Mouse (Mus musculus): ENCODE data around the gene Kcna10. TPM values are rescaled to one million over a fixed set of nuclear protein-coding genes. Genes with fewer than 3 reads are reported as not detected.
A peak's percentile ranks its signal among the peaks of the same experiment; 100 is the strongest.

Gene Kcna10
- polyA plus RNA-seq, 1 experiment from 2014 or later, result not detected

DNA sequence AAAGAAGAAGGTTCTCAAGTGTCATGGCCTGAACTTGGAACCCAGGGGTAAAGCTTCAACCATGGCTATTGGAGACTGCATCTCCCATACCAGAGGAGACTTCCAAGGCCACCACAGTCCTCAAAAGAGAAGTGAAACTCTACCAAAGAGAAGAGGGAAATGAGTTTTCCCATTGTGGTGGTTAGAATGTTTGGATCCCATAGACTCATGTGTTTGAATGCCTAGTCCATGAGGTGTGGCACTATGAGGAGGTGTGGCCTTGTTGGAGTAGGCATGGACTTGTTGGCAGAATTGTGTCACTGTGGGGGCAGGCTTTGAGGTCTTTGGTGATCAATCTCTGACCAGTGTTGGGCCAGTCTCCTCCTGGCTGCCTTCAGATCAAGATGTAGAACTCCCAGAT lies 22.3 kb downstream of the Kcna10 start:
- no peak overlapping the region for H3K4me2 ChIP-seq
- H3K4me3 ChIP-seq (replicated peaks), result no peak overlapping the region
- peaks cover 12% of the 10 kb centered on the region for H3K4me1 ChIP-seq
- H3K27me3 ChIP-seq (replicated peaks), result no peaks in the 10 kb centered on the region
- no peaks in the 10 kb centered on the region for H3K36me3 ChIP-seq
- H3K9me3 ChIP-seq (replicated peaks), result no peaks in the 10 kb centered on the region
- ATAC-seq (ENCODE audit: low FRiP score), result no peak
- no peak overlapping the region for H3K27ac ChIP-seq (replicated peaks)
- H3K9ac ChIP-seq (replicated peaks), result no peak overlapping the region

DNA sequence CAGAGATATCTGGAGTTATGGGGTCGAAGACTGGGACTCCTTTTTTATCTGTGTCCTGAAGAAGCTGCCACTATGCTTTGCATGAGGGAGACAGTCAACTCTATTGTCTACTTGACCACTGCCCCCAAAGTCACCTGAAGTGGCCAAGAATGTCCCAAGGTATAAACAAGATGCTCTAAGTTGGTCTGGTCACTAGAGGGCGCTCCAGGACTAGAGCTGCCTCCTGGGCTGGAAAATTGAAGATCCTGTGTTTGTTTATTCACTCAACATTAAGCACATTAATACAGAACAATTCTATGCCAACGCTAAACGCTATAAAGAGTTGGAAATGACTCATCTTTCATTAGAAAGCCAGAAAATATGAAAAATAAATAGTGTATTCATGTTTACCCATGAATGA lies 23.1 kb downstream of the Kcna10 start:
- H3K4me3 ChIP-seq (replicated peaks), result no peak overlapping the region
- WGBS, result 14% methylated on average over 4 of the region's 4 CpGs
- no peaks in the 10 kb centered on the region for H3K9me3 ChIP-seq (replicated peaks)
- H3K27me3 ChIP-seq (replicated peaks), result no peaks in the 10 kb centered on the region
- no peaks in the 10 kb centered on the region for H3K36me3 ChIP-seq
- no peak overlapping the region for H3K4me2 ChIP-seq
- no peak overlapping the region for H3K9ac ChIP-seq (replicated peaks)
- H3K27ac ChIP-seq (replicated peaks), result no peak overlapping the region
- H3K4me1 ChIP-seq, result peaks cover 12% of the 10 kb centered on the region
- peak; percentile 56; the same call in 1 of the 2 replicates for ATAC-seq (ENCODE audit: low FRiP score)

DNA sequence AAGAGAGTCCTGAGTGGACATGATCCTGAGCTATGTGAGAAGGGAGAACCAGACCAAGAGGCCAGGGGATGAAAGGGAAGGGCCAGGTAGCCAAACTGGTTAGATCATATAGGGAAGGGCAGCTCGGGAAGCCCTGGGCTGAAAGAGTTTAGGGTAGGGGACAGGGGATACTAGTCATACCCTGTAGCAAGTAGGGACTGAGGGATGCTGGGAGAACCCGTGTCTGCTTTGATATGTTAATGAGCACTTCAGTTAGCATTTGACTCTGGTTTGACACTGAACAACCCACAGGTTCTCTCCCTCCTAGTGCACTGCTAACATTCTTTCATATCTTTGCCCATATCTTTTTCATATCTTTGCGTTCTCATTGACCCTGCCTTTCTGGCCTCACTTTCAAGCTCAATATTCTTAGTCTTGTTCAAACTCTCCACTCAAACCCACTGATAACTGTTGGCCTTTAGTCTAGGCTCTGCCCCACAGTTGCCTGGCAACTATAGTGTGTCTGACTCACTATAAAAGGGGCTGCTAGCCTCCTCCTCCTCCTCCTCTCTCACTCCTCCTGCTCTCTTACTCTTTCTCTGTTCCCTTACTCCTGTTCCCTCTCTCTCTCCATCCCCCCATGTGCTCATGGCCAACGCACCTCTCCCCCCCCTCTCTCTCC lies 23.8 kb downstream of the Kcna10 start:
- no peaks in the 10 kb centered on the region for H3K9me3 ChIP-seq (replicated peaks)
- 39% methylated on average over 4 of the region's 4 CpGs for WGBS
- H3K4me1 ChIP-seq, result peaks cover 12% of the 10 kb centered on the region
- no peak overlapping the region for H3K27ac ChIP-seq (replicated peaks)
- H3K36me3 ChIP-seq, result no peaks in the 10 kb centered on the region
- no peak overlapping the region for H3K4me3 ChIP-seq (replicated peaks)
- no peak overlapping the region for H3K4me2 ChIP-seq
- H3K9ac ChIP-seq (replicated peaks), result no peak overlapping the region
- H3K27me3 ChIP-seq (replicated peaks), result no peaks in the 10 kb centered on the region
- ATAC-seq (ENCODE audit: low FRiP score), result no peak

DNA sequence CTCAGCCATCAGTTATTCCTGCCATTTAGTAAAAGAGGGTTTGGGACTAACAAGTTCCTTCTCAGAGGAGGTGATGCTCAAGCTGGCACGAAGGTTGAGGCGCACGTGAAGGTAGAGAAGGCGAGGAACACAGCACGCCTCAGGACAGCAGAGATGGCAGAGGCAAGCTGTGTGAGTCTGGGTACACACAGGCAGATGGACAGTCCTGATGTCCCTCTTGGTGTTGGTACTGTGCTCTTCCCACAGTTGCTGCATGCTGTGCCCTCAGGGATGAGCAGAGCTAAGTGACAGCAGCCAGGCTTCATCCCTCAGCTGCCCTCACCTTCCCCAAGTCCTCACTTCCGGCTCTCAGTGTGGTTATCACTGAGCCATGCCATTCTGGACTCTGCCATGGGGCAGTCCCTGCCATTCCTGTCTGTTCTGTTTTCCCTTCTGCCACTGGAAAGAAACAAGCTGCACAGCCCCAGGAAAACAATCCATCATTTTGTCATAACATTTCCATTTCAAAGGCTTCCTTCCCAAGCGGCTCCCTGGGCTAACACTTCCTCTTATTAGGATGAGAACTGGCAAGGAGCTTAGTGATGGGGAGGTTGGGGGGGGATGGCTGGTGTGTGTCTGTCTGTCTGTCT lies 24.9 kb downstream of the Kcna10 start:
- Histone ChIP-seq H3K27me3 (replicated peaks) (no peaks in the 10 kb centered on the region), H3K27ac (replicated peaks) (no peak overlapping the region), H3K4me2 (no peak overlapping the region), H3K36me3 (no peaks in the 10 kb centered on the region), H3K9me3 (replicated peaks) (no peaks in the 10 kb centered on the region), H3K9ac (replicated peaks) (no peak overlapping the region), H3K4me3 (replicated peaks) (no peak overlapping the region), H3K4me1 (peaks cover 12% of the 10 kb centered on the region)
- WGBS, result 59% methylated on average over 7 of the region's 7 CpGs
- ATAC-seq (ENCODE audit: low FRiP score), result no peak

DNA sequence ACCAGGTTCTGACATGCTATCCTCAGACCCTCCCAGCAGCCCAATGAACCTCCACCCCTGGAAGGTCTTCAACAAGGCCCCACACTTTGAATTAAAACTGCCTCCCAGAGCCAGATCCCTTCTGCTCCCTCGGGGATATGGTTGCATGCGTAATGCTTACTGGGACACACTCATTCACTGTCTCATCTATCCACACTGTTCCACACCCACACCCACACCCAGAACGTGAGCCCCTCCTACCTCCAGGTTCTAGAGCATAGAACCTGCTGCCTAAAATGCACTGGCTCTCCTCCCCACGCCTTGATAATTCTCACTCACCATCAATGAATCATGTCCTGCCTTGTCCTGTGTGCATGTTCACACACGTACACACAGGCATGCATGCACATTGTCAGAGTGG lies 31.8 kb downstream of the Kcna10 start:
- Histone ChIP-seq H3K27me3 (replicated peaks) (no peaks in the 10 kb centered on the region), H3K9ac (replicated peaks) (no peak overlapping the region), H3K4me2 (no peak overlapping the region), H3K9me3 (replicated peaks) (no peaks in the 10 kb centered on the region), H3K4me3 (replicated peaks) (no peak overlapping the region), H3K4me1 (no peaks in the 10 kb centered on the region), H3K27ac (replicated peaks) (no peak overlapping the region), H3K36me3 (no peaks in the 10 kb centered on the region)
- WGBS, result 88% methylated on average over 5 of the region's 5 CpGs
- ATAC-seq (ENCODE audit: low FRiP score), result no peak

DNA sequence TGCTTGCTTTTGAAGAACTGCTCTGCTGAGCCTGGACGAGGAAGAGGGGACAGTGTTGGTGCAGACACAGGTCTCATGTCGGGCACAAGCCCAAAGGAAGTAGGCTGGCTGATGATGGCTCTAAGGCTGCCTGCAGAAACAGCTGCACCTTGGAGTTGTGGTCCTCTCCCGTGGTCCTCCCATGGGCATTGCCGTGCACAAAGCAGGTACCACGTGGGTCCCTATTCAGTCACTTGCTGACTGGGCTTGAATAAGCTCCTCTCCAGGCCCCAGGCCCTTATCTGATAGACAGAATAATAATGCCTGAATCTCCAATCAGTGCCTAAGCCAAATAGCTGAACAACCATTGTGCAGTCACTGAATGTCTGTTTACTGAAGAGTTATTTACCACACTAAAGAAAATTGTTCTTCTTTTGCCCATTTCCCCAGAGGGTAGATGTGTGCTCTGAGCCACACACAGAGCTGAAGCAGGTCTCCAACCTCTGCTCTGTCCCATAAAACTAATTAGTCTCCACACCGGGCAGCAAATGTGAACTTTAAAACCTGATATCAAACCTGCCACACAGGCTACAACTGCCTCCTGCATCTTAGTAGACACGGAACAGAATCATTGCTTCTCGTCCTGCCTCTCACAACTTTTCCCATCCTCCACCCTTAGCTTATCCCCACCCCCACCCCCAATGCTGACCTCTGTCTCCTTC lies 33.7 kb downstream of the Kcna10 start:
- H3K9ac ChIP-seq (replicated peaks), result no peak overlapping the region
- no peaks in the 10 kb centered on the region for H3K27me3 ChIP-seq (replicated peaks)
- H3K36me3 ChIP-seq, result no peaks in the 10 kb centered on the region
- no peaks in the 10 kb centered on the region for H3K4me1 ChIP-seq
- no peak overlapping the region for H3K4me2 ChIP-seq
- no peak overlapping the region for H3K27ac ChIP-seq (replicated peaks)
- H3K9me3 ChIP-seq (replicated peaks), result no peaks in the 10 kb centered on the region
- H3K4me3 ChIP-seq (replicated peaks), result no peak overlapping the region
- ATAC-seq (ENCODE audit: low FRiP score), result no peak
- 61% methylated on average over 8 of the region's 8 CpGs for WGBS

DNA sequence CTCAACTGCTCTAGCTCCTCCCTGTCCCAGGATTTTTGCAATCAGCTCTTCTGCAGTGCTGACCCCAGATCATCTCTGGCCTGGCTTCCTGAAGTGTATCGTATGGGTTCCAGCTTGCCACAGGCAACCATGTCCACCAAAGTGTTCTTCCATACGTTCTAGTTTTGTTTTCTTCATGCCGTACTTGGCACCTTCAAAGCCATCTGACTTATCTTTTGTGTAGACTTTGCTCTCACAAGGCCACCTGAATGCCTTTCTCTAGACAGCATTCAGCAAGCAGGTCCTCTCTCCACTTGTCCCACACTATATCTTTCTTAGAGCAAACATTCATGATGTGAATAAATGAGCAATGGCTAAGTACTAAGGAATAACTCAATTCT lies 34.2 kb downstream of the Kcna10 start:
- H3K4me1 ChIP-seq, result no peaks in the 10 kb centered on the region
- 90% methylated on average over 3 of the region's 3 CpGs for WGBS
- no peaks in the 10 kb centered on the region for H3K36me3 ChIP-seq
- no peak overlapping the region for H3K9ac ChIP-seq (replicated peaks)
- no peak for ATAC-seq (ENCODE audit: low FRiP score)
- H3K27ac ChIP-seq (replicated peaks), result no peak overlapping the region
- no peaks in the 10 kb centered on the region for H3K27me3 ChIP-seq (replicated peaks)
- no peaks in the 10 kb centered on the region for H3K9me3 ChIP-seq (replicated peaks)
- no peak overlapping the region for H3K4me2 ChIP-seq
- H3K4me3 ChIP-seq (replicated peaks), result no peak overlapping the region

DNA sequence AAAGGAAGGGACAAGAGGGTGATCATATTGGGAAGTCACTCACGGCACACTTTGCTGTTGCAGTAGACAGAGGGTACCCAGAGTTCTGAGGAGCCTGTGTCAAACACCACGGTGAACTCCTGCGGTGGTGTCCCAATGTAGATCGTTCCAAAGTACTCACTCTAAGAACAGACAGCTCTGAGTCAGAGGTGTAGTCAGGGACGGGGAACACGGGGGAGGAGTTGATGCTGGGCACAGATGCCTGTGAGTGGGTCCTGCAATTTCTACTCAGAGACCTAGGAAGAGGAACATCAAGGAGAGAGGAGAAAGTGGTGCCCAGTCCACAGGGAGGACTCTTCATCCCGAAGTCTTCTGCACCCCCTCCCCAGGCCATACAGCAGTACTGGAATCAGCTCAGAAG lies 35.7 kb downstream of the Kcna10 start:
- Histone ChIP-seq H3K9ac (replicated peaks) (no peak overlapping the region), H3K4me1 (no peaks in the 10 kb centered on the region), H3K4me2 (no peak overlapping the region), H3K27ac (replicated peaks) (no peak overlapping the region), H3K9me3 (replicated peaks) (no peaks in the 10 kb centered on the region), H3K4me3 (replicated peaks) (no peak overlapping the region), H3K36me3 (no peaks in the 10 kb centered on the region), H3K27me3 (replicated peaks) (no peaks in the 10 kb centered on the region)
- whole genome bisulfite sequencing, result 94% methylated on average over 7 of the region's 7 CpGs
- ATAC-seq (ENCODE audit: low FRiP score), result no peak

DNA sequence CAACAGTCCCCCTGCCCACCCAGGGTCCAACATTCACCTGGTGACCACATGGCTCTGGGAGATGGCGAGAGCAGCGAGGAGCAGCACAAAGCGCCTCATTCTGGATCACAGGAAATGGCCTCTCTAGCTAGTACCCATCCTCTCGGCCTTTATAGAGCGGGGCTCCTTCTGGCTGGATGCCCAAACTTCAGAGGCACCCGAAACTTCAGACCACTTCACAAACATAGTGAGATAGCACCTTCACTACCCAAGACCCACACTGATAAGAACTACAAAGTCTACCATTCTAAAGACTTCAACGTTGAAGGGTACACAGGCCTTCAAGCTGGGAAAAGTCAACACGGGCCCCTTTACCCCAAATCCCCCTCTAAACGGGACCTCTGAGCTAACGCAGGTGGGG lies 38.8 kb downstream of the Kcna10 start, which contains the start of gene Cym:
TSS of gene Cym (minus strand) at position 125 of the 400 bp plus-strand sequence.
- Histone ChIP-seq H3K9ac (replicated peaks) (no peak within 1 kb of the TSS), H3K9me3 (replicated peaks) (no peaks in the 10 kb centered on the region), H3K4me3 (replicated peaks) (no peak within 1 kb of the TSS), H3K36me3 (no peaks in the 10 kb centered on the region), H3K27me3 (replicated peaks) (no peaks in the 10 kb centered on the region), H3K27ac (replicated peaks) (no peak within 1 kb of the TSS), H3K4me1 (no peaks in the 10 kb centered on the region), H3K4me2 (no peak within 1 kb of the TSS)
- 86% methylated on average over 10 of the region's 10 CpGs for WGBS
- no peak for ATAC-seq (ENCODE audit: low FRiP score)

DNA sequence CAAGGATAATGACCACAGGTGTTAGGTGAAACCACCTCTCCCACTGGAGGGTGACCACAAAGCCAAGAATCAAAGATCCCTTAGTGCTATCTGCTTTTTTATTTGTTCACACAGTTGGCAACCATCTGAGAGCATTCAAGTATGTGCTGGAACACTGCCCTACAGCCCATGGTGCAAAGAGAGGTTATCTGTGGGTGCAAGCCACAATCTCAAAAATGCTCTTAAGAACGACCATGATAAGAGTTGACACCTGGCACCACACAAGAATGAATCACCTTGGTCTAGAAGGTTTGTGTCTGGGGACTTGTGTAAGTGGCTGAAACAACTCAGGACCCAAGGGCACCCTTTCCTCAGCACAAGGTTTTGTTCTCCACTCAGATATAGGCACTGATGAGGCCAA lies 40.4 kb downstream of the Kcna10 start:
- no peak for ATAC-seq (ENCODE audit: low FRiP score)
- Histone ChIP-seq H3K4me2 (no peak overlapping the region), H3K36me3 (no peaks in the 10 kb centered on the region), H3K27me3 (replicated peaks) (no peaks in the 10 kb centered on the region), H3K4me1 (no peaks in the 10 kb centered on the region), H3K27ac (replicated peaks) (no peak overlapping the region), H3K9ac (replicated peaks) (no peak overlapping the region), H3K4me3 (replicated peaks) (no peak overlapping the region), H3K9me3 (replicated peaks) (no peaks in the 10 kb centered on the region)
- WGBS, result 78% methylated on average over 1 of the region's 1 CpGs

DNA sequence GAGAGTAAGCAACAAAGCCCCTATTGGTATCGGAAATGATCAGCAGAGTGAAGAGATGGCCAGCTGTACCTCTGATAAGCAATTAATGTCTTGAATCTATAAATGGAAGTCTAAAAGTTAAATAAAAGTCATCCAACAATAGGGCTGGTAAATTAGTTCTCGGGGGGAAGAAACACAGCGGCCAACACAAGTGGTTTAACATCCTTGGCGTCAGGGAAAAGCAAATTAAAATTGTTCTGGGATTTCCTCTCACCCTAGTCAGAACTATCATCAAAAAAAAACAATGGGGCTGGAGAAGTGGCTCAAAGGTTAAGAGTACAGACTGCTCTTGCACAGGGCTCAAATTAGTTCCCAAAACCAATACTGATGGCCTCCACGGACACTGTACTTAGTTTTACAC lies 43.0 kb downstream of the Kcna10 start:
- WGBS, result 89% methylated on average over 5 of the region's 5 CpGs
- H3K4me2 ChIP-seq, result no peak overlapping the region
- no peak overlapping the region for H3K9ac ChIP-seq (replicated peaks)
- H3K27me3 ChIP-seq (replicated peaks), result no peaks in the 10 kb centered on the region
- H3K4me1 ChIP-seq, result no peaks in the 10 kb centered on the region
- H3K9me3 ChIP-seq (replicated peaks), result no peaks in the 10 kb centered on the region
- H3K27ac ChIP-seq (replicated peaks), result no peak overlapping the region
- H3K36me3 ChIP-seq, result no peaks in the 10 kb centered on the region
- no peak for ATAC-seq (ENCODE audit: low FRiP score)
- no peak overlapping the region for H3K4me3 ChIP-seq (replicated peaks)

DNA sequence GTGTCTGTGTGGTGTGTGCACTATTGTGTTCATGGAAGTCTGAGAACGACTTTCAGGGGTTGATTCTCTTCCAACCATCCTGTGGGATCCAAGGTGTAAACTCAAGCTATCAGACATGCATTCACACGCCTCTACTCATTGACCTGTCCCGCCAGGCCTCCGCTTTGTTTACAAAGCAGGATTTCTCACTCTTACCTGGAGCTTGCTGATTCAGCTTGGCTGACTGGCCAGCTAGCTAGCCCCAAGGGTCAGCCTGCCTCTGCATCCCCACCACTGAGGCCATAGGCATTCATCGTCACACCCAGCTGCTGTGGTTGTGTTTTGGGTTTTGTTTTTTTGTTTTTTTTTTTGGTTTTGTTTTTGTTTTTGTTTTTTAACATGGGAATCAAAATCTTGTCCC lies 46.4 kb downstream of the Kcna10 start:
- Histone ChIP-seq H3K4me3 (replicated peaks) (no peak overlapping the region), H3K4me2 (no peak overlapping the region), H3K27me3 (replicated peaks) (no peaks in the 10 kb centered on the region; the same call in 1 of the 2 replicates), H3K4me1 (no peaks in the 10 kb centered on the region), H3K9ac (replicated peaks) (no peak overlapping the region), H3K9me3 (replicated peaks) (no peaks in the 10 kb centered on the region), H3K27ac (replicated peaks) (no peak overlapping the region), H3K36me3 (no peaks in the 10 kb centered on the region)
- WGBS, result 80% methylated on average over 5 of the region's 5 CpGs
- no peak for ATAC-seq (ENCODE audit: low FRiP score)
